Mouse (Mus musculus): ENCODE measurements around the gene Olfr52.
"Not testable (repeated sequence)": the region's sequence is repeated elsewhere in the genome, so short reads cannot be mapped to it uniquely, and the experiment has no call there.

Olfr52 gene

DNA sequence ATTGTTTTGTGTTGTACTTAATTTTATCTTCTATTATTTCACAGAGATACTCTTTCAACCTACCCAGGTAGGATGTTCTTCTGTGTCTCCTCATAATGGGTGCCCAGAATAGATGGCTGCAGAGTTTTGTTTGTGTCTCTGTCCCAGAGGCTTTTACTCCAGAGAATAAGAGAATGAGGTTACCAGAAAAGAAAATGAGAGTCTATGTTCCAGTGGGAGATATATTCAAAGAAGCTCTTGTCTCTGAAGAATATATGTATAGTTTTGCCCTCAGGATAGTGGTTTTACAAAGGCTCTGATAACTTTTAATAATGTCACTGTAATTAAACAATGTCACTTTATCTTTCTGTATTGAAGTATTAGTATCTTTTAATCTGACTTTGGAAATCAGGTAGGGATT is at the start of gene Olfr52:
TSS of gene Olfr52 (minus strand) at position 101 of the 400 bp plus-strand sequence.
- no peak for DNase-seq

DNA sequence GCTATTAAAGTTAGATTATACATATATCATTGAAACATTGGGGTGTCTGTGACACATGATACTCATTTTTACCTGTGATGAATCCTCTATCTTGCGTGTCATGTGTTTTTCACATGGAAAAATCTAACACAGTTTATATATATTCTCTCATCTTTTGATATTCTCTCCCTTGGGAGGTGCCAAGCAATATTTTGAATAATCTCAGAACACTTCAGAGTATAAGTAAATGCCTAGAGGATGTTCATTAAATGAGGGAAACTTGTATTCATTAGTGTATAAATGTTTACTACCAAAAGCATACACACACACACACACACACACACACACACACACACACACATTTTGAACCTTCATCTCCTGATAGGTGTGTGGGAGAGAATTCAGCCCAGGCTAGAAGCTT is 45.8 kb upstream of the Olfr52 start, which contains the start of gene Olfr1047:
TSS of gene Olfr1047 (minus strand) at position 101 of the 400 bp plus-strand sequence.
- DNase-seq = no peak

DNA sequence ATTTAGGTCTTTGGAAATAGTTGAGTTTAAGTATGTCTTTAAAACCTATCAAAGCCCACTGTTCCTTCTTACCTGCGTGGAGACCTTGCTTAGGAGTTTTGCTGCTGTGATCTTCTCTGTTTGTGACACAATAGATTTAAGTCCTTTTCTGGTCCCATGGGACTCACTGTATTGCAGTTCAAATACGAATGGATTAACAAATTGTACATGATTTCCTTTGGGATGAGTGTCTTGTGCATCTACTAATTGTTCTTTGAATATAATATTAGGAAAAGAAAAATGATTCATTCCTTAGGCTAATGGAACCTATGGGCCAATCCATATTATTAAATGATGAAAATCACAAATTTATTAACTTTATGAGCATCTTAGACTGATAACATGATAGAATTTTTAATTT is 33.7 kb upstream of the Olfr52 start, which contains the start of gene Olfr1046:
TSS of gene Olfr1046 (minus strand) at position 101 of the 400 bp plus-strand sequence.
- no peak for DNase-seq

DNA sequence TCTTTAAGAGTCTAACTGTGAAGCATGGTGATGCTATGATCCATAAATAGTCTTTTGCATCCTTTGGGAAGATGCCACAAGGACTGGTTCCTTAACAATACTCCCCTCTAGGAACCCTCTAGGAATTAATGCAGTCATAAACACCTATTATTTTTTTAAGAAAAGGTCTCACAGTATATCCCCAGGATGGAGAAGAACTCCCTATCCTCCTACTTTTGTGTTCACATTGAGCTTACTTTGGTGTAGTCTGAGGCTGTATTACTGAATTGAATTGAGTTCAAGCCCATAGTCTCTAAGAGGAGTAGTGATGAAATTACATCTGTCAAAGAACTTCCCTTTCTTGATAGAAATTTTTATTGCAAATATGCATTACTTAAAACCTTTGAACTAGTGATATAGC is 17.4 kb upstream of the Olfr52 start, which contains the start of gene Olfr1045:
TSS of gene Olfr1045 (minus strand) at position 101 of the 400 bp plus-strand sequence.
- no peak for DNase-seq

DNA sequence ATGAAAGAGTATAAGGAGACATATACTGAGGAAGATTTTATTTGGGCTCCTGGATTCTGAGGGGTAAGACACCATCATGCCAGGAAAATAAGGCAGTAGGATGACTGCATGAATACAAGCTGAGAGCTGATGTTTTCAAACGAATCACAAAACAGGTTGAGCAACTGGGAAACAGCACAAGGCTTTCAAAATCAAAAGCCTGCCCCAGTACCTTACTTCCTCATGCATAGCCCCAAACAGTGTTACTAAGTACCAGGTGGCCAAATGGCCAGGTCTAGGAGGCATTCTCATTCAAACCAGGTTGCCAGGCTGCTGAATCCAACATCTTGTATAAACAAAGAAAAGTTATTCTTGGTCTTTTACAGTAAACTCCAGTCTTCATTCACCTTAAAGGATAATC is 10.4 kb upstream of the Olfr52 start:
- no peak for DNase-seq

DNA sequence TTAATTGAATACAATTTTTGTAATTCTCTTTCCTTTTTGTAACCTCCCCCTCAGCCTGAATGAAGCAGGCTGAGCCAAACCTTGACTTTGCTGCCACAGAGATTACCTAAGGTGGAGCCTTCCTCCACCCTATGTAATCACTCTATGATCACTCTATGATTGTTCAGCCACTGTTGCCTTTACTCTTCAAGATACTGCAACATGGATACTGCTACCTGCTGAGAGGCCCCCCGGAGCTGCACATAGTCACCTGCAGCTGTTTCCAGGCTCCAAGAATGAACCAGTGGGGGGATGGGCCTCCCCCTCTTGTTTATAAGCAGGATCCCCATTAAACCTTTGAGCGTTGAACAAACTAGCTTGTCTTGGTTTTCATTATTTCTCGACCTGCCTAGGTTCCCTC is 5.5 kb downstream of the Olfr52 start:
- DNase-seq = no peak

DNA sequence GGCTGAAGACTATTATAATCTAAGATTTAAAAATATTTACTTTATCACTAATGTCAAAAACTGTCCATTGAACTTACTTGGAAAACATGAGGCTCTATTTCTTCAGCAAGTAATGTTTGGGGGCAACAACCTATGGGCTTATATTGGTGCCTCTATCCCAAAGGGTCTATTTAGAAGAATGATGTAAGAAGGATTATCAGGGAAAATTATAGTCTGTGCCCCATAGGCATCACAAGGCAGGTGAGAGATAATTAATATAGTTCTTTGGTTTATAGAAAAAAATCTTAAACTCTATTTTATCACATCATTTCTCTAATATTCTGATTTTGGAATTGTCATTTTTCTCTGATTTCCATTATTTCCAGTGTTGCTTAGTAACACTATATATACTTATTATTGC is 7.8 kb downstream of the Olfr52 start, which contains the start of gene Olfr1044:
TSS of gene Olfr1044 (minus strand) at position 101 of the 400 bp plus-strand sequence.
- no peak for DNase-seq

DNA sequence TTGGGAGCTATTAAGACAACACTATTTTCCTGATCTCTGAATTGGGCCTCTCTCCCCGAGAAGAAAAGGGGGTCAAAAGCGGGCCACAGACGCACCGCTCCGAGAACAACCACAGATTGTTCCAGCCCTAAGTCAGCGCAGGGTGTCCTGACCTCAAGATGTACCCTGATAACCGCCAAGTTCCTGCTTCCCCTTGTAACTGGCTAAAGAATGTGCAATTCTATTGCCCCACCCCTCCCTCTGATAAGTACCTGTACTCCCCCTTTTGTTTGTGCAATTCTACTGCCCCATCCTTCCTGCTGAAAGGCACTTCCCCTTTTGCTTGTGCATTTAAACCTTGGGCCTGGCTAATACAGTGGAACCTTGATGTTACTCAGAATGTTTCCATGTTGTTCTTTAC is 10.1 kb downstream of the Olfr52 start:
- DNase-seq = not testable (repeated sequence)

DNA sequence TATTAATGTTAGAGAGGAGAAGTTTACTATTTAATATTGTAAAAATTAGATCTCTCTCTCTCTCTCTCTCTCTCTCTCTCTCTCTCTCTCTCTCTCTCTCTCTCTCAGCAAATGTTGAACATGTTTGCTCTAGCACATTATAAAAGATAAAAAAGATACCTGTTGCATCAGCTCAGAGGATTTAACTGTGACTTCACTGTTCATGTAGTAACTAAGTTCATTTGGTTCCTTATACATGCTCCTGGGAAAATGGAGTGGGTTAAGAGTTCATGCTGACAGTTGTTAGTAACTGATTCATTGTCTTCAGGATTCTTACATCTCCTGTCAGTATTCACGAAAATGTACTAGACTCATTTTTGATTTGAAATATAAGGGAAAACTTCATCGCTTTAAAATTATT is 18.1 kb downstream of the Olfr52 start, which contains the start of gene Olfr1043:
TSS of gene Olfr1043 (minus strand) at position 101 of the 400 bp plus-strand sequence.
- no peak for DNase-seq

DNA sequence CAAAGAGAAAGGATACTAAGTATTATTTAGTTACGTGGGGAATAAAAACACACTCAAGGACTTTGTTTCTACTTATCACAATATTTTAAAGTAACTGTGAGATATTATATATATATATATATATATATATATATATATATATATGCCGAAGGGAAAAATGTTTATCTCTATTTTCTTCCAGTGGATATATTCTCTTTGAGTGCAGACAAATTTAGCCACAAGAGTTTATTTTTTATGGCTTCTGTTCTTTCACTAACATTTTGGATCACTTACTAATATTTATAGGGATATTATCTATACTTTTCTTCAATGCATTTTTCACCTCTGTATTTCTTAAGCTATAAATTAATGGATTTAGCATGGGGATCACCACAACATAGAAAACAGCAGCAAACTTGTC is 23.7 kb downstream of the Olfr52 start, which contains the start of gene Olfr1042:
TSS of gene Olfr1042 (minus strand) at position 101 of the 400 bp plus-strand sequence.
- no peak for DNase-seq

DNA sequence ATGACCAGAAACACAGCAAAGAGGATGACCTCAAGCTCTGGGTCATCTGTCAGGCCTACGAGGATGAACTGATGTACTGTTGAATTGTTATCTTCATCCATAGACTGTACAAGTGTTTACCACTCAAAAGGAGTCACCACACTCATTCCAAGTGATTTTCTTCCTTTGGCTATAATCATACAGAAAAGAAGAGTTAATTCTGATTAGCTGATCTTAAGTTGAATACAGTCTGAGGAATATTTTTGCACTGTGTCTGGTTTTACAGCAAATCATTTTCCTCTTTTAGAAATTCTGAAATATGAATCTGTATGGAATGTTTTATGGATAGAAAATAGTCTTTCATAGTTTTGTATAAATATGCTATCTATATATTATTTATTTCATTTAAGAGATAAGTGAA is 38.9 kb downstream of the Olfr52 start, which contains the start of gene Olfr1040:
TSS of gene Olfr1040 (minus strand) at position 101 of the 400 bp plus-strand sequence.
- DNase-seq = no peak

DNA sequence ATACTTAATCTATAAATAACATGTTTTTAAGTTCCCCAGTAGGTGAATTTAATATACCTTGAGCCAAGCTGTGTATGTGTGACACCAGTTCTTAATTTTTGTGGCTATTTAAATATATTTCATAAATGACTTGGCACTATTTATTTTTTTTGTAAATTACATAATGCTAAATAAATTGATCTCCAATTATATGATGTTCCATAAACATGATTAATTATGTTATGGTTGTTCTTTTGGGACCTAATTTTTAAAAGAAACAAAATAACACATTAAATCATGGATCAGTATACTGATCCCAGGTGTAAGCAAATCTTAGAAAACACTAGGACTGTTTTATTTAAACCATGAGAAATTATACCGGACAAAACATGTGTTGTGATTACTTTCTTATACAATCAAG is 49.7 kb downstream of the Olfr52 start, which contains the start of gene Olfr1039:
TSS of gene Olfr1039 (minus strand) at position 101 of the 400 bp plus-strand sequence.
- DNase-seq = no peak
